ENCODE assay signal across 8 mouse cellular contexts in genomic region chr15:88733041-88733751, GRCm38 (mm10). TPM values are rescaled to one million over a fixed set of nuclear protein-coding genes. Genes with fewer than 3 reads are reported as not detected.
A peak's percentile ranks its signal among the peaks of the same experiment; 100 is the strongest.
DNase-seq lines count a peak whose midpoint lies in the region; ATAC-seq lines count a peak whose summit lies in the region.

No protein-coding gene starts in this region.

- intact Hi-C loops in left cerebral cortex, postnatal 25 days (cut with DNase I), result no loop called here

- peak; percentile 36 for ATAC-seq in common myeloid progenitor, adult 5-6 weeks (replicated peaks; ENCODE audit: low read depth, poor library complexity, severe bottlenecking)
- peak; percentile 32 for ATAC-seq in megakaryocyte progenitor cell, adult 5-6 weeks (replicated peaks; ENCODE audit: poor library complexity)

- DNase-seq in adipocyte (ENCODE audit: low spot score), result peak; percentile 63
- peak; percentile 71 for DNase-seq in gastrocnemius, postnatal 10 days
- peak; percentile 84 for DNase-seq in induced T-regulatory cell, adult 2 months (ENCODE audit: low read depth)
- peak; percentile 52 to 69 for DNase-seq in left cerebral cortex, postnatal 25 days (ENCODE audit: low spot score in 2 of 2)
- DNase-seq in right cerebral cortex, postnatal 14 days, result peak; percentile 67
- DNase-seq in urinary bladder, postnatal 25 days (ENCODE audit: low spot score), result peak; percentile 63

RNA-seq across cellular contexts. Expression of gene Brd1, which starts 0.8 kb away (rescaled TPM):
- total RNA-seq in common myeloid progenitor, adult 5-6 weeks (2017), result 59.4 and 63.7 TPM in 2 replicates
- 10 to 100 TPM; 26.5 to 33.4 TPM for total RNA-seq in gastrocnemius, postnatal 10 days (2021)
- 10 to 100 TPM; 50.5 to 52.7 TPM for total RNA-seq in left cerebral cortex, postnatal 25 days (2021)
- total RNA-seq in megakaryocyte progenitor cell, adult 5-6 weeks (2015), result 31.9 and 32.1 TPM in 2 replicates
- total RNA-seq in megakaryocyte progenitor cell, adult 5-6 weeks (2017), result 49.4 and 52.8 TPM in 2 replicates

RNA-seq across cellular contexts. Expression of gene Zbed4, which starts 18.3 kb away (rescaled TPM):
- total RNA-seq in common myeloid progenitor, adult 5-6 weeks (2017), result 44.2 and 56.9 TPM in 2 replicates
- total RNA-seq in gastrocnemius, postnatal 10 days (2021), result 1 to 10 TPM; 7.2 to 9.4 TPM
- 10 to 100 TPM; 11.7 to 12.2 TPM for total RNA-seq in left cerebral cortex, postnatal 25 days (2021)
- 47.6 and 58.2 TPM in 2 replicates for total RNA-seq in megakaryocyte progenitor cell, adult 5-6 weeks (2015)
- 54.5 and 59.6 TPM in 2 replicates for total RNA-seq in megakaryocyte progenitor cell, adult 5-6 weeks (2017)

Comparison
In these comparisons a context has a peak if more than half of its experiments do, and no peak if none do; other contexts are left out.
1. Peak in every context shown above with its lines: DNase-seq and ATAC-seq.